Mouse (Mus musculus) limb, embryonic 14.5 days (tissue): Measurements from ENCODE around the gene Ugp2. TPM values are rescaled to one million over a fixed set of nuclear protein-coding genes. Genes with fewer than 3 reads are reported as not detected.

ENCODE experiments used
- ATAC-seq: fragments of 200-750 bp; cut with Nextera tagmentation; 2 replicates; pipeline ENCODE4 v1.8.0; 2017; ENCODE audit warnings: low read depth, moderate number of reproducible peaks, moderate TSS enrichment; ENCODE audit not compliant: low FRiP score
- DNase-seq: peaks from one replicate; pipeline ENCODE4 v3.0.0-alpha.2; 2015; ENCODE audit warnings: low spot score
- H3K27ac ChIP-seq: fragments of 300-500 bp; sonication (generic); replicated peaks from 2 replicates; pipeline ENCODE4 v1.5.1; 2014; ENCODE audit warnings: low read depth, mild to moderate bottlenecking, low read length, moderate library complexity, mixed read lengths
- H3K27me3 ChIP-seq: fragments of 300-500 bp; sonication (generic); 2 replicates; pipeline ENCODE4 v1.6.1; 2014; ENCODE audit warnings: low read length, mixed read lengths; ENCODE audit not compliant: control insufficient read depth, insufficient read depth
- H3K36me3 ChIP-seq: fragments of 300-500 bp; sonication (generic); 2 replicates; pipeline ENCODE4 v1.6.1; 2014; ENCODE audit warnings: mild to moderate bottlenecking, low read length, moderate library complexity, mixed read lengths; ENCODE audit not compliant: control insufficient read depth, insufficient read depth
- H3K4me1 ChIP-seq: fragments of 300-500 bp; sonication (generic); 2 replicates; pipeline ENCODE4 v1.6.1; 2014; ENCODE audit warnings: antibody characterized with exemption, low read length, mixed read lengths; ENCODE audit not compliant: control insufficient read depth, insufficient read depth
- H3K4me2 ChIP-seq: fragments of 300-500 bp; sonication (generic); replicated peaks from 2 replicates; pipeline ENCODE4 v1.6.1; 2014; ENCODE audit warnings: low read depth, mild to moderate bottlenecking, low read length, moderate library complexity; ENCODE audit not compliant: severe bottlenecking
- H3K4me3 ChIP-seq: fragments of 300-500 bp; sonication (generic); replicated peaks from 2 replicates; pipeline ENCODE4 v1.5.1; 2014; ENCODE audit warnings: low read length
- H3K9ac ChIP-seq: fragments of 300-500 bp; sonication (generic); 2 replicates; pipeline ENCODE4 v1.6.1; 2014; ENCODE audit warnings: mild to moderate bottlenecking, low read depth, low read length, moderate library complexity; ENCODE audit not compliant: severe bottlenecking
- H3K9me3 ChIP-seq: fragments of 300-500 bp; sonication (generic); 2 replicates; pipeline ENCODE4 v1.6.1; 2016; ENCODE audit warnings: low read length; ENCODE audit not compliant: control insufficient read depth
- POLR2A ChIP-seq: fragments of 200-500 bp; IDR thresholded peaks from 2 replicates; pipeline ENCODE4 v1.8.0; 2012; ENCODE audit warnings: inconsistent platforms, mild to moderate bottlenecking, moderate library complexity, borderline replicate concordance; ENCODE audit not compliant: insufficient read depth, insufficient read length; ENCODE audit errors: extremely low read depth
- WGBS: fragments of 180-500 bp; shearing (Covaris S2); extraction: QIAGEN DNeasy Blood & Tissue Kit; methylation state at CpG from one replicate; pipeline ENCODE4 v1.1.7; 2014; 5-methylcytosine and 5-hydroxymethylcytosine counted together
- polyA plus RNA-seq, 2 experiments: library from polyadenylated mRNA; depleted of rRNA in 1 of 2; stranded (reverse) in 1 of 2; unstranded in 1 of 2; fragments of >200 nt; fragmentation: Nextera tagmentation in 1 of 2; extraction: Ambion mirVana in 1 of 2; gene quantifications; 2 replicates each; pipeline versions ENCODE4 v1.2.1 to v1.2.3; 2012 to 2014

Ugp2 gene
- polyA plus RNA-seq, 2 experiments = 53.3 to 104 TPM

DNA sequence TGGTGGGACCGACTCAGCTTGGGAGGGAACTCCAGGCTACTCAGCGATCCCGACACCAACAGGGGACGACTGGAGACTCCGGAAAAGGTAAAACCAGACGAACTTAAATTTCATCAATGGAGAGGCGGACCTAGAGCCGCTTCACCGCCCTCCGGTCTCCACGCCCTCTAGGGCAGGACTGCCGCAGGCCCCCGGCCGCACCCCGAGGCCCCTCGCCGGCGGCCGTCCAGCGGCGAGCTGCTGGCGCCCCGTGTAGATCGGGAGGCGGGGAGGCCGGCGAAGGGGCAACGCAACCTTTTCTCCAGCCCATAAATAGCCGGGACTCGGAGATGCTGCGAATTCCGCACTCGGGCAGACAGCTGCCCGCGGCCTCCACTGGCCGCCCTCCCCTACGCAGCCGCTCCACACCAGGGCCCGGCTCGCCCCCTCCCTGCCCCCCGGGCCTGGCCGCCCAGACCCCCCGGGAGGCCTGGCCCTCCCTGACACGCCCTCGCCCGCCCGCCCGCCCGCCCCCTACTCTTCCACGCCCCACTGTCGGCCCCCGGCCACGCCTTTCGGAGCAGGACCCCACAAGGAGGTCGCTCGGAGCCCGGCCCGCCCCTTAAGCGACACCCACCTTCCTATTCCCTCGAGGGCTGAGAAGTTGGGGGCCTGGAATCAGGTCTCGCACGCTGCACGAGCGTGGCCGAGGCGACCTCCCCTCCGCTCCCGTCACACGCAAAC, 441 bp downstream of the Ugp2 start:
- Histone ChIP-seq H3K4me1 (peaks cover 20% of the 10 kb centered on the region), H3K27ac (peak overlapping the region; percentile 95), H3K36me3 (no peaks in the 10 kb centered on the region; the same call in 1 of the 2 replicates), H3K4me3 (peak overlapping the region; percentile 76), H3K4me2 (peak overlapping the region; percentile 56), H3K27me3 (no peaks in the 10 kb centered on the region), H3K9ac (peak overlapping the region; percentile 81), H3K9me3 (no peaks in the 10 kb centered on the region)
- no peak; the same call in 1 of the 2 replicates for TF ChIP-seq POLR2A
- DNase-seq = peak; percentile 83
- ATAC-seq = peak; percentile 92
- WGBS = 1% methylated on average over 33 of the region's 69 CpGs

DNA sequence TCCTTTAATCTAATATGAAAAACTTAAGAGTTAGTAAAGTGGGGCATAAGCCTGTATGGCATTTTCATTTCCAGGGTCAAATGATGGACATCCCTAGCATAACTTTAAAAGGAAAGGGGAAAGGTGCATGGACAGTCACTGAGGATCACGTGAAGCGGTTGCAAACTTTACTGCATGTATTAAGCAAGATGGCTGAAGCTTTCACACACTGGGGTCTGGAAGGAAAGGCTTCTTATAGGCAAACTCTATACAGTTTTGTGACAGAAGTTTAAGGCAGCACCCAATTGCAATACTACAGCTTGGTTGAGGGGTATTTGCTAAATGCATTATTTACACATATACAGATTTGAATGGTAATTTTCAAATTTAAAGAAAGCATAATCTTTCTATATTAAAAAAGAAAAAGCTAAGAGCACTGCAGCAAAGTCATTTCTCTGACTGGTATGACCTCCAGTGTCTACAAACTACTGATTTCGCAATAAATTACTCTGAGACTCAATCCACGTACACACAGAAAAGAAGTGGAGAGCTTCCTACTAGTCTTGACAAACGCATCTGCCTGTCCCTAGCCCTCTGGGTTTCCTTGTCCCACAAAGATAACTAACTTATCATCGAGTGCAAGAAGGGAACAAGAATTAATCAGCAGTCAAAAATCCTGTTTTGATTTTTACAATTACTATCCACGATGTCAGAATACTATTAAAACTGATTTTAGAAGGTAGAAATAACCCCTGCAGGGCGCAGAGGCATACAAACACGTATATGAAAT, 1.6 kb downstream of the Ugp2 start:
- DNase-seq = peak; percentile 7
- WGBS = 14% methylated on average over 9 of the region's 9 CpGs
- Histone ChIP-seq H3K27me3 (no peaks in the 10 kb centered on the region), H3K36me3 (no peaks in the 10 kb centered on the region; the same call in 1 of the 2 replicates), H3K9ac (peak overlapping the region; percentile 81), H3K4me1 (peaks cover 20% of the 10 kb centered on the region), H3K4me2 (peak overlapping the region; percentile 56), H3K27ac (peak overlapping the region; percentile 95), H3K9me3 (no peaks in the 10 kb centered on the region), H3K4me3 (peak overlapping the region; percentile 76)
- ATAC-seq = no peak
- no peak for TF ChIP-seq POLR2A

DNA sequence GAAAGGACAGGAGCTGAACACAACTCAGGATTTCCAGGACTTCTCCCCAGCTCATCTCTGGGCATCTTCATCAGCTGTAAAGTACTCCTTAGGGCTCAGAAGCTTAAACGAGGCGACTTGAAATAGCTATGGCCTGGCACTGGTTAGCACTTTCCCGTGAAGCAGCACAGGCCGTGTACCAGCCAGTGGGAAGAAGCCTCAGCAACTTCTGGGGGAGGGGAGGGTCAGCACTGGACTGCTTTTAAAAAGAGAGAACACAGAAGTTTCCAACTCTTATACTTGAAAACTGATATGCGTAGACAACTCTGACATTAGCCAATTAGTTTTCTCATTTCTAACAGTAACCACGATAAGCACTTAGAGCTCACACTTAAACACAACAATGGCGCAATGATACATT, 2.5 kb downstream of the Ugp2 start:
- Histone ChIP-seq H3K36me3 (no peaks in the 10 kb centered on the region; the same call in 1 of the 2 replicates), H3K4me1 (peaks cover 20% of the 10 kb centered on the region), H3K4me3 (peak overlapping the region; percentile 76), H3K27me3 (no peaks in the 10 kb centered on the region), H3K9ac (0 out of 2 replicates have a peak overlapping the region, but pooled peaks have one; percentile 3), H3K9me3 (no peaks in the 10 kb centered on the region), H3K27ac (no peak overlapping the region), H3K4me2 (peak overlapping the region; percentile 56)
- WGBS = 38% methylated on average over 7 of the region's 7 CpGs
- ATAC-seq (no peak), DNase-seq (peak; percentile 12)
- no peak for TF ChIP-seq POLR2A

DNA sequence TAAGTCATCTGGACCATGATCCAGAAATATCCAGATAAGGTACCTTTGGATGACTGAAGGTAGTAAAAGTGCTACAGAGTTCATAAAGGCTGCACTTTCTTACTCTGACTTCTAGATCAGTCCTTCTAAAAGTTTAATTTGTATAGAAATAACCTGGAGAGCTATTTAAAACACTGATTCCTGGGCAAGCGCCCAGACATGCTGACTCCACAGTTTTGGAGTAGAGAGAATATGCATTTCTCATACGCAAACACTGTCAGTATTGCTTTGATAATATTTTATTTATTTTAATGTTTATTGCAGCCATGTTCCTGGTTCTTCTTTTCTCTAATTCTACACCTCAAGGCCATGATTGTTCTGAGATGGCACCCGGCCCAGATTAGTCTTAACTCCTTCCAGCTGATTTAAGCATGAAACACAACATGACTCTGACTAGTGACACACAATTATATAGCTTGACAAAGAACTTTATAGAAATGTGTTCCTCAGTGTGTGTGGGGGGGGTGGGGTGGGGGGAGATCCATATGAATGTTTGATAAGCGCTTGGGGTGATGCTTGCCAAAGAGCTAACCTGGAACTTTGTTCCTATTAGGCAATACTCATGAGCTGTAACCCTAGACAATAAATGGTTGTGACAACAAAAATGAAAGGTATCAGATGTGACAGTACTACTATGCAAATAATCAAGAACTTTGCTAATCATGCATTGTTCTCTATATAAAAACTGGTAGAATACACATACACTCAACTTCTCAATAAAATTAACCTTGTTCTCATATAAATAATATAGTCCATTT, 7.7 kb downstream of the Ugp2 start:
- DNase-seq (no peak), ATAC-seq (no peak)
- Histone ChIP-seq H3K4me3 (no peak overlapping the region), H3K27me3 (no peaks in the 10 kb centered on the region), H3K9me3 (no peaks in the 10 kb centered on the region), H3K9ac (no peak overlapping the region), H3K27ac (no peak overlapping the region), H3K36me3 (no peaks in the 10 kb centered on the region; the same call in 1 of the 2 replicates), H3K4me1 (peaks cover 5% of the 10 kb centered on the region), H3K4me2 (no peak overlapping the region)
- no peak for TF ChIP-seq POLR2A
- WGBS = 87% methylated on average over 4 of the region's 4 CpGs

DNA sequence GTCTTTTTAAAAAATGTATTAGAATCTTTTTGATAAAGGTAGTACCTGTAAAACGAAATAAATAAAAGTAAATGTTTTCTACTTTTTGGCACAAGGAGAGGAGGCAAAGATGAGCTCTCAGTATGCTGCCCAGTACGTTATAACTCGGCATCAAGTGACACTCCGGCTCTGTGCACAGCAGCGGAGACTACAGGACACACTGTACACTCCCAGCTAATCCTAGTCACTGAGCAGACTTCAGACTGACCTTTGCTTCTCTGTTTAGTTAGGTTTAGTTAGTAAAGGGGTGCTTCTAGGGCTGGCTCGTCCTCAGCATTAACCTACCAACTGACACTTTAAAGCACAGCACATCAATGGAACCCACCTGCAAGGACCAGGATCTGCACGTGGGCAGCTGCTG, 19.7 kb downstream of the Ugp2 start:
- no peak for DNase-seq
- Histone ChIP-seq H3K4me1 (no peaks in the 10 kb centered on the region), H3K9me3 (no peaks in the 10 kb centered on the region), H3K27ac (no peak overlapping the region), H3K36me3 (peaks cover 44% of the 10 kb centered on the region), H3K9ac (no peak overlapping the region), H3K4me2 (no peak overlapping the region), H3K27me3 (no peaks in the 10 kb centered on the region), H3K4me3 (no peak overlapping the region)
- WGBS = 90% methylated on average over 7 of the region's 7 CpGs
- ATAC-seq = no peak
- no peak for TF ChIP-seq POLR2A
